Mouse (Mus musculus) lung, adult 2 months (tissue): ENCODE measurements at regions not wholly inside any gene's neighbourhood (a gene's known extent, or its start where the extent isn't known, plus 50 kb on each side); places are given as distances from the start of the nearest gene placed in this dataset.
A peak's percentile ranks its signal among the peaks of the same experiment; 100 is the strongest.
"Not testable (repeated sequence)": the region's sequence is repeated elsewhere in the genome, so short reads cannot be mapped to it uniquely, and the experiment has no call there.

Source experiments
- DNase-seq: peaks from one replicate; pipeline ENCODE4 v3.0.0; 2022
- H3K4me1 ChIP-seq: fragments of 200-500 bp; 2 replicates; pipeline ENCODE4 v1.6.1; 2011; ENCODE audit warnings: low read length; ENCODE audit not compliant: control insufficient read depth, insufficient read depth
- H3K4me3 ChIP-seq: fragments of 200-500 bp; replicated peaks from 2 replicates; pipeline ENCODE3; 2011; ENCODE audit warnings: low read depth, mild to moderate bottlenecking, control low read depth, low read length; ENCODE audit errors: extremely low read depth
- CTCF ChIP-seq: fragments of 200-500 bp; IDR thresholded peaks from 2 replicates; pipeline ENCODE4 v1.5.1; 2011; ENCODE audit warnings: mild to moderate bottlenecking, low read length, control low read depth; ENCODE audit not compliant: insufficient read depth
- POLR2A ChIP-seq: fragments of 200-500 bp; IDR thresholded peaks from 2 replicates; pipeline ENCODE4 v1.6.1; 2011; ENCODE audit warnings: low read depth, mild to moderate bottlenecking, control low read depth, low read length, borderline replicate concordance; ENCODE audit errors: extremely low read depth
- WGBS: fragments of 180-500 bp; shearing (Covaris S2); methylation state at CpG from one replicate; pipeline ENCODE4 v1.1.7; 2018; 5-methylcytosine and 5-hydroxymethylcytosine counted together

- TF ChIP-seq CTCF (no peak), POLR2A (no peak)
- Histone ChIP-seq H3K4me1 (no peaks in the 10 kb centered on the region), H3K4me3 (no peak overlapping the region)
- no peak for DNase-seq
- WGBS, result 90% methylated on average over 3 of the region's 3 CpGs
These were observed 186.8 kb downstream of the Trib2 start for GRCm38 (mm10) chr12:15629971-15630370.

GRCm38 (mm10) chr12:15619521-15619920 lies 197.2 kb downstream of the Trib2 start:
- TF ChIP-seq POLR2A (no peak), CTCF (no peak)
- H3K4me3 ChIP-seq, result no peak overlapping the region
- DNase-seq, result no peak
- H3K4me1 ChIP-seq, result no peaks in the 10 kb centered on the region
- 79% methylated on average over 2 of the region's 2 CpGs for WGBS

- 38% methylated on average over 1 of the region's 1 CpGs for WGBS
- no peaks in the 10 kb centered on the region for H3K4me1 ChIP-seq
- no peak for DNase-seq
- no peak overlapping the region for H3K4me3 ChIP-seq
- no peak for TF ChIP-seq CTCF
- no peak for TF ChIP-seq POLR2A
These were observed 199.4 kb downstream of the Trib2 start for GRCm38 (mm10) chr12:15617312-15617711.

- Histone ChIP-seq H3K4me3 (no peak overlapping the region), H3K4me1 (no peaks in the 10 kb centered on the region)
- TF ChIP-seq POLR2A, result no peak
- no peak for TF ChIP-seq CTCF
- no peak for DNase-seq
- 50% methylated on average over 5 of the region's 5 CpGs for WGBS
These were observed 204.7 kb downstream of the Trib2 start for GRCm38 (mm10) chr12:15611847-15612580.

GRCm38 (mm10) chr12:15607091-15607490 lies 209.6 kb downstream of the Trib2 start:
- 89% methylated on average over 1 of the region's 1 CpGs for WGBS
- Histone ChIP-seq H3K4me1 (0 out of 2 replicates have a peak, but pooled peaks cover 3% of the 10 kb centered on the region), H3K4me3 (no peak overlapping the region)
- DNase-seq, result no peak
- TF ChIP-seq POLR2A, result no peak
- no peak for TF ChIP-seq CTCF

- WGBS, result 51% methylated on average over 4 of the region's 4 CpGs
- Histone ChIP-seq H3K4me1 (0 out of 2 replicates have a peak, but pooled peaks cover 3% of the 10 kb centered on the region), H3K4me3 (no peak overlapping the region)
- TF ChIP-seq POLR2A, result no peak
- TF ChIP-seq CTCF, result peak; percentile 53; the same call in 1 of the 2 replicates
- no peak for DNase-seq
These were observed 210.6 kb downstream of the Trib2 start for GRCm38 (mm10) chr12:15606095-15606494.

- no peak for DNase-seq
- 94% methylated on average over 1 of the region's 1 CpGs for WGBS
- Histone ChIP-seq H3K4me3 (no peak overlapping the region), H3K4me1 (0 out of 2 replicates have a peak, but pooled peaks cover 3% of the 10 kb centered on the region)
- TF ChIP-seq POLR2A (no peak), CTCF (no peak)
These were observed 212.1 kb downstream of the Trib2 start for GRCm38 (mm10) chr12:15604630-15605029.

GRCm38 (mm10) chr12:15603885-15604284 lies 212.8 kb downstream of the Trib2 start:
- WGBS, result 65% methylated on average over 5 of the region's 5 CpGs
- TF ChIP-seq POLR2A (no peak), CTCF (no peak)

GRCm38 (mm10) chr12:15603319-15603718 lies 213.4 kb downstream of the Trib2 start:
- WGBS, result 75% methylated on average over 5 of the region's 5 CpGs
- TF ChIP-seq POLR2A, result no peak
- no peak for TF ChIP-seq CTCF
- H3K4me3 ChIP-seq, result no peak overlapping the region
- H3K4me1 ChIP-seq, result 0 out of 2 replicates have a peak, but pooled peaks cover 3% of the 10 kb centered on the region
- DNase-seq, result no peak

More at GRCm38 (mm10) chr12:15603885-15604284, 212.8 kb downstream of the Trib2 start:
- 0 out of 2 replicates have a peak, but pooled peaks cover 3% of the 10 kb centered on the region for H3K4me1 ChIP-seq
- no peak overlapping the region for H3K4me3 ChIP-seq
- DNase-seq, result no peak

- no peaks in the 10 kb centered on the region for H3K4me1 ChIP-seq
- TF ChIP-seq CTCF, result no peak
- no peak for TF ChIP-seq POLR2A
- DNase-seq, result no peak
- 44% methylated on average over 2 of the region's 2 CpGs for WGBS
- no peak overlapping the region for H3K4me3 ChIP-seq
These were observed 222.0 kb downstream of the Trib2 start for GRCm38 (mm10) chr12:15594704-15595103.

GRCm38 (mm10) chr12:15587864-15588263 lies 228.9 kb downstream of the Trib2 start:
- WGBS, result 90% methylated on average over 2 of the region's 2 CpGs
- not testable (repeated sequence) for H3K4me3 ChIP-seq, H3K4me1 ChIP-seq, DNase-seq
